ENCODE assay signal across 11 mouse cellular contexts in genomic region chr6:87742804-87743203, GRCm38 (mm10). TPM values are rescaled to one million over a fixed set of nuclear protein-coding genes. Genes with fewer than 3 reads are reported as not detected.
A peak's percentile ranks its signal among the peaks of the same experiment; 100 is the strongest.
DNase-seq lines count a peak whose midpoint lies in the region; ATAC-seq and TF ChIP-seq lines count a peak whose summit lies in the region.
"Had no signal": no experiment of that assay in that cellular context is flagged by ENCODE, and none has a peak within 500 bp of the region (broad histone marks: within the 10 kb centered on the region; RNA-seq: fewer than 3 reads in every experiment).

No protein-coding gene starts in this region.

- H3K36me3 ChIP-seq in ES-Bruce4 (ENCODE audit: control insufficient read depth, insufficient read depth, low read length, poor library complexity, severe bottlenecking), result no peaks in the 10 kb centered on the region
- H3K36me3 ChIP-seq: embryonic facial prominence, embryonic 13.5 days; heart, embryonic 13.5 days; midbrain, embryonic 12.5 days had no signal

- no peak overlapping the region for H3K27ac ChIP-seq in ES-Bruce4 (ENCODE audit: insufficient read depth, low read length)
- H3K27ac ChIP-seq: embryonic facial prominence, embryonic 13.5 days; heart, embryonic 13.5 days; midbrain, embryonic 12.5 days had no signal

- TF ChIP-seq CTCF in ES-Bruce4 (IDR thresholded peaks at IDR 0.05; ENCODE audit: low read depth, low read length), result peak; percentile 60

- TF ChIP-seq POLR2A in ES-Bruce4 (IDR thresholded peaks at IDR 0.05; ENCODE audit: insufficient read depth, low read length), result no peak

- DNase-seq in layer of hippocampus, adult 9-11 months, result peak; percentile 40
- DNase-seq in layer of hippocampus, postnatal 25 days (ENCODE audit: extremely low spot score in 1 of 2, low spot score in 1 of 2), result no peak
- DNase-seq in urinary bladder, postnatal 36 days (ENCODE audit: low spot score in 2 of 2), result no peak
- no peak for DNase-seq in urinary bladder, postnatal 14 days (ENCODE audit: low spot score)
- DNase-seq: right cerebral cortex, postnatal 4 days had no signal

- no peak overlapping the region for H3K4me3 ChIP-seq in ES-Bruce4 (ENCODE audit: low read depth, low read length)
- H3K4me3 ChIP-seq: embryonic facial prominence, embryonic 13.5 days; heart, embryonic 13.5 days; midbrain, embryonic 12.5 days had no signal

- no peaks in the 10 kb centered on the region for H3K4me1 ChIP-seq in ES-Bruce4 (ENCODE audit: control insufficient read depth, insufficient read depth, low read length)

- TF ChIP-seq EP300 in ES-Bruce4 (IDR thresholded peaks at IDR 0.05; ENCODE audit: insufficient read depth, low read depth, low read length), result no peak

- no peak overlapping the region for H3K9ac ChIP-seq in ES-Bruce4 (ENCODE audit: low read depth, poor library complexity, severe bottlenecking)
- H3K9ac ChIP-seq: embryonic facial prominence, embryonic 13.5 days; heart, embryonic 13.5 days; midbrain, embryonic 12.5 days had no signal

- ATAC-seq in activated CD4-positive, CD25-positive, alpha-beta regulatory T cell, adult 4 months, result peak; percentile 11
- peak; percentile 35 for ATAC-seq in megakaryocyte progenitor cell, adult 5-6 weeks (replicated peaks; ENCODE audit: poor library complexity)

- no peaks in the 10 kb centered on the region for H3K9me3 ChIP-seq in ES-Bruce4 (replicated peaks; ENCODE audit: control insufficient read depth, insufficient read depth, low read length, poor library complexity, severe bottlenecking)
- H3K9me3 ChIP-seq: embryonic facial prominence, embryonic 13.5 days; heart, embryonic 13.5 days; midbrain, embryonic 12.5 days had no signal

- H3K27me3 ChIP-seq in ES-Bruce4 (ENCODE audit: control insufficient read depth, insufficient read depth, low read length, poor library complexity, severe bottlenecking), result no peaks in the 10 kb centered on the region
- H3K27me3 ChIP-seq: embryonic facial prominence, embryonic 13.5 days; heart, embryonic 13.5 days had no signal

RNA-seq across cellular contexts. Expression of gene Efcc1, which starts 12.1 kb away (rescaled TPM):
- total RNA-seq in layer of hippocampus, postnatal 25 days (2021), result 1 to 10 TPM; 3.4 to 3.7 TPM
- polyA plus RNA-seq in ES-Bruce4 (2011; ENCODE audit: insufficient read depth, insufficient read length, low read depth, missing spikeins), result 0.32 and 0.46 TPM in 2 replicates
- under 1 TPM in 1 of 2 experiments, not detected in 1; 0.60 TPM for polyA plus RNA-seq in activated CD4-positive, CD25-positive, alpha-beta regulatory T cell, adult 4 months (2017; shearing (Covaris generic))
- total RNA-seq in megakaryocyte progenitor cell, adult 5-6 weeks (2015), result 0.64 and 1.0 TPM in 2 replicates
- total RNA-seq in megakaryocyte progenitor cell, adult 5-6 weeks (2017), result 2.1 TPM in 2 replicates

RNA-seq across cellular contexts. Expression of gene Gp9, which starts 35.1 kb away (rescaled TPM):
- total RNA-seq in layer of hippocampus, postnatal 25 days (2021), result under 1 TPM; 0.42 to 0.74 TPM
- polyA plus RNA-seq in ES-Bruce4 (2011; ENCODE audit: insufficient read depth, insufficient read length, low read depth, missing spikeins), result not detected in 2 replicates
- polyA plus RNA-seq in activated CD4-positive, CD25-positive, alpha-beta regulatory T cell, adult 4 months (2017; shearing (Covaris generic)), result not detected
- 1.9 and 2.2 TPM in 2 replicates for total RNA-seq in megakaryocyte progenitor cell, adult 5-6 weeks (2015)
- 0.81 and 2.3 TPM in 2 replicates for total RNA-seq in megakaryocyte progenitor cell, adult 5-6 weeks (2017)
